Mouse (Mus musculus): Measurements from ENCODE around the gene Il12rb1. TPM values are rescaled to one million over a fixed set of nuclear protein-coding genes. Genes with fewer than 3 reads are reported as not detected.
A peak's percentile ranks its signal among the peaks of the same experiment; 100 is the strongest.

The Il12rb1 gene
- polyA plus RNA-seq, 1 experiment from 2014 or later, result 0.18 TPM

DNA sequence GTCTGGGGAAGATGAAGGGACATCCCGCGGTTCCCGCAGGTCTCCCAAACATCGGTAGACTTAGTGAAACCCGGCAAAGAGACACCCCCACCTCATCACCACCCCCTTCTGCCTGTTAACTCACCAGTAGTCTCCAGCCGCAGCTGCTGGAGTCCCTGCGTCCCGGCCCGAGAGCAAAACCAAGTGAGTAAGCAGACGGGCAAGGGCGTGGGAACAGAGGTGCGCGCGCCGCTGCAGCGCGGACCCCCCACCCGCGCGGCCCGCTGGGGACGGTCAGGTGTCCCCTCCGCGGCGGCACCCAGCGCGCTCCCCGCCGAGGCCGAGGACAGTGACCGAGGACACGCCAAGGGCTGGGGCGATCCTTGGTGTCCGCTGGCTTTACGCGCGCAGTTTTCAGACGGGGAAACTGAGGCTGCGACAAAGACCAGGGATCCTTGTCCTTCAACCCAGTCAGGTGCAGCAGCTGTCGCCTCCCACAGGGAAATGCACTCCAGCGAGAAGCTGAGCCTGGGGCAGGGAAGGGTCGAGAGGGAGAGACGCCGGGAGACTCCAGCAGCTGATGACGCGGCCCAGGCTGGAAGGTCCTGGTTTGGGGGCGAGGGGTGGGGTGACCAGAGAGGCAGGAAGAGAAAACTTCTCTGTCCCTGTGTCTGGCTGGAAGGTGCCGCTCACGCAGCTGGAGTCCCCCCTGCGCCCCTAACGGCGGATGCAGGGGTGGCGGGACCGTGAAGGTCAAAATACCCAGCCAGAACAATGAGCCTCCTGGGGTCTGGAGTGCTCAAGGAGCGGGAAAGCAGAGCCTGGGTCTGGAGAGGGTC is 54.8 kb downstream of the Il12rb1 start, which contains the start of gene Kcnn1:
Gene Kcnn1 (minus strand): TSS at position 435 of the 818 bp plus-strand sequence.
- peak within 1 kb of the TSS; percentile 22; the same call in 1 of the 2 replicates for H3K9ac ChIP-seq
- H3K4me3 ChIP-seq, result peak within 1 kb of the TSS; percentile 66
- 2% methylated on average over 55 of the region's 55 CpGs for WGBS (ENCODE audit: insufficient replicate concordance)
- H3K4me1 ChIP-seq, result peaks cover 52% of the 10 kb centered on the region
- H3K27ac ChIP-seq, result no peak within 1 kb of the TSS
- no peak for ATAC-seq
- H3K9me3 ChIP-seq (replicated peaks), result no peaks in the 10 kb centered on the region
- peaks cover 6% of the 10 kb centered on the region for H3K36me3 ChIP-seq
- peaks cover 71% of the 10 kb centered on the region for H3K27me3 ChIP-seq (replicated peaks)
- peak within 1 kb of the TSS; percentile 81 for H3K4me2 ChIP-seq

DNA sequence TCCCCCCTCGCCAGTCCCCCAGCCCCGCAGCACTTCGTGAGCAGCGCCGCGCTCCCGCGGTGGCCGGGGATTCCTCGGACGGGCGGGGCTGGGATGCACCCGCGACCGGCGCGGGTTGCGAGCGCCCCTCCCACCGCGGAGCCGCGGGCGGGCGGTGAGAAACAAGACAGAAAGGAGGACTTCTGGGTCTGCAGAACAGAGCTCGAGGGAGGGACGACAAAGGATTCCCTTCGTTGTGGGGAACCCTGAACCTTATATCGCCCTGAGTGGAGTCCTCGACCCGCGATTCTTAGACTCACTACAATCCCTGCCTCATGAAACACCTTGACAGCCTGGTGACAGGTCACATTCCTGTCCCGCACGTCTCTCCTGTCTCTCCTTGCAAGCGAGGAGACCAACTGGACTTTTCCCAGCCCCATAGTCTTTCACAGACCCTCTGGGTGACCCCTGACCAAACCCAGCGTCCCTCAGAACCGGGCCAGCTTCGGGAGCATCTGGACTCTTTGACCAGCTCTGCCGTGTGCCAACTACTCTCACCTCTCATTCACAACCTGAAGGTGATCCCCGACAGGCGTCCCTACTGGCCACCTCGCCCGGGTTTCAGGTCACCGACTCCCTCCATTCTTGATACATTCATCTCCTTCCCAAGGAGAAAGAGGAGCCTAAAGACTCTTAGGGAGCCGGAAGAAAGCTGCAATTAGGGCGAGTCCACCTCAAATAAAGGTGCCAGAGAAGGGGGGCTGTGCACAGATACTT is 55.9 kb downstream of the Il12rb1 start:
- H3K27me3 ChIP-seq (replicated peaks), result peaks cover 60% of the 10 kb centered on the region
- 2% methylated on average over 46 of the region's 46 CpGs for WGBS (ENCODE audit: insufficient replicate concordance)
- H3K4me2 ChIP-seq, result peak overlapping the region; percentile 81
- peak overlapping the region; percentile 6; the same call in 1 of the 2 replicates for H3K9ac ChIP-seq
- no peak for ATAC-seq
- peak overlapping the region; percentile 66 for H3K4me3 ChIP-seq
- H3K4me1 ChIP-seq, result peaks cover 57% of the 10 kb centered on the region
- no peak overlapping the region for H3K27ac ChIP-seq
- H3K36me3 ChIP-seq, result peaks cover 12% of the 10 kb centered on the region
- no peaks in the 10 kb centered on the region for H3K9me3 ChIP-seq (replicated peaks)

DNA sequence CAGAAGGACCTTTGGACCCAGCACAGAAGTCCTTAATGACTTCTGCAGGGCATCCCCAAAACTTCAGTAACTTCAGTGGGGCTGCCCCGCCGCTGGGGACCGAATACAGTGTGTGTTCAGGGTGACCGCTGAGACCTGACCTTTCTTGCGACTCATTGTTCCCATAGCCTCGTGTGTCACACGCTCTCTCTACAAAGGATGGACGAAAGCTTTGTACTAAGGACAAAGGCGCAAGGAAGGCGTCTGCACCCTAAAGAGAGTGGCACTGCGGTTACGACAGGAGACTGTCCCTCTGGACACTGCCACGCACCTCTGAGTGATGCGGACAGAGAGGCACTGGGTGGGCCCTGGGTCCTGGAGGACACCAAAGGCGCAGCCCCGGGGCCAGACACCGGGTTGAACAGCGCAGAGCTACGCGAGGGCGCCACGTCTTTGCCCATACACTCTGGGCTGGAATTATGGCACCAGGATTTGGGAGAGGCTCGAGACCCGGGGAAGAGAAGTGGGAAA is 56.5 kb downstream of the Il12rb1 start:
- Histone ChIP-seq H3K9me3 (replicated peaks) (no peaks in the 10 kb centered on the region), H3K36me3 (peaks cover 12% of the 10 kb centered on the region), H3K4me1 (peaks cover 63% of the 10 kb centered on the region), H3K4me3 (peak overlapping the region; percentile 66), H3K4me2 (peak overlapping the region; percentile 81), H3K9ac (peak overlapping the region; percentile 74), H3K27ac (no peak overlapping the region), H3K27me3 (replicated peaks) (peaks cover 54% of the 10 kb centered on the region)
- ATAC-seq, result no peak
- WGBS (ENCODE audit: insufficient replicate concordance), result 3% methylated on average over 24 of the region's 24 CpGs

DNA sequence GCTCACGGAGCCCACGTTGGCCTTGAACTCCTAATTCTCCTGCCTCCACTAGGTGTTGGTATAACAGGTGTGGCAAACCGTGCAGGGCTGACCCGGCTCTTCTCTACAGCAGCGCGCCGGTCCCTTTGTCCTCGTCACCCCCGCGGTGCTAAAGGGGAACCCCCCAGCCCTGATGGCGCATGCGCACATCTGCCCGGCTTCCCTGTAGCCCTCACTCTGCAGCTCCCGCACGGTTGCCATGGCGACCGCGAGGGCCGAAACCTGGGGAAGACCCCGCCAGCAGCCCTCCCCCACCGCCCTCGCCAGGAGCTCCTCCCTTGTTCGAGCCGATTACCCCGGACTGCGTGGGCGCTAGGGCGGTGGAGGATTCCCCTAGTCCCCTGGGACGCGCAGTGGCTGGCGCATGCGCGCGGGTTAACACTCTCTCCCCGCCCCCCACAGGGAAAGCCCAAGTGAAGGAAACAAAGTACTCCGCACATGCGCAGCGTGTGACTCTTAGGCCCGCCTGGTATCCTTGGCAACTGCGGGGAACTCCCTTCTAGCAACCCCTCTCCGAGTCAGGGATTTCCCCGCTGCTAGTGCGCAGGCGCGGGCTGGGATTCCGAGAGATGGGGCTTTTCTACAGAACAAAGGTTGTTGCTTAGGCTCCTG is 57.2 kb downstream of the Il12rb1 start:
- ATAC-seq, result peak; percentile 89
- H3K36me3 ChIP-seq, result peaks cover 12% of the 10 kb centered on the region
- H3K27ac ChIP-seq, result peak overlapping the region; percentile 87
- WGBS (ENCODE audit: insufficient replicate concordance), result under 1% methylated on average over 46 of the region's 46 CpGs
- H3K27me3 ChIP-seq (replicated peaks), result peaks cover 48% of the 10 kb centered on the region
- peak overlapping the region; percentile 66 for H3K4me3 ChIP-seq
- H3K9me3 ChIP-seq (replicated peaks), result no peaks in the 10 kb centered on the region
- peak overlapping the region; percentile 74 for H3K9ac ChIP-seq
- peak overlapping the region; percentile 81 for H3K4me2 ChIP-seq
- H3K4me1 ChIP-seq, result peaks cover 68% of the 10 kb centered on the region

DNA sequence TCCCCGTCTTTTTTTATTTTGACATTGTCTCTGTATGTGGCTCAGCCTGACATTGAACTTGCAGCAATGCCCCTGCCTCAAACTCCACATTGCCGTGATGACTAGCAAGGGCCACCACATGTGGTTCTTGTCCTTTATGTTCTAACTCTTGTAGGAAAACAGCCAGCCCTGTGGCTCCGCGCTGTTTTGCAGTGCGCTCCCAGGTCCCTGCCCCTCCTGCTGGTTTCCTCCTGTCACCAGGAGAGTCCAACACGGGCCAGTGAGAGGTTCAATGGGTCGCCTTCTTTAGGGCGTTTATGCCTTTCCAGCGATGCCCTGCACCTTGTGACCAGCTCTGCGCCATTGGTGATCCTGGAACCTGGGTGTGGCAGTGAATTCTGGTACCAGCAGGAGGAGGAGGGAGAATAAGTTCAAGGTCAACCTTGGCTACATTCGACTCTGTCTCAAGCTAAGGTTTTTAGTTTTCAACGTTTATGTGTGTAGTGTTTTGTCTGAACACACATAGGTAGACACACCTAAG is 57.8 kb downstream of the Il12rb1 start:
- H3K4me1 ChIP-seq, result peaks cover 72% of the 10 kb centered on the region
- peaks cover 42% of the 10 kb centered on the region for H3K27me3 ChIP-seq (replicated peaks)
- peaks cover 12% of the 10 kb centered on the region for H3K36me3 ChIP-seq
- peak overlapping the region; percentile 66 for H3K4me3 ChIP-seq
- peak overlapping the region; percentile 87 for H3K27ac ChIP-seq
- WGBS (ENCODE audit: insufficient replicate concordance), result 12% methylated on average over 12 of the region's 12 CpGs
- peak; percentile 4 for ATAC-seq
- H3K4me2 ChIP-seq, result peak overlapping the region; percentile 81
- H3K9me3 ChIP-seq (replicated peaks), result no peaks in the 10 kb centered on the region
- peak overlapping the region; percentile 52 for H3K9ac ChIP-seq

DNA sequence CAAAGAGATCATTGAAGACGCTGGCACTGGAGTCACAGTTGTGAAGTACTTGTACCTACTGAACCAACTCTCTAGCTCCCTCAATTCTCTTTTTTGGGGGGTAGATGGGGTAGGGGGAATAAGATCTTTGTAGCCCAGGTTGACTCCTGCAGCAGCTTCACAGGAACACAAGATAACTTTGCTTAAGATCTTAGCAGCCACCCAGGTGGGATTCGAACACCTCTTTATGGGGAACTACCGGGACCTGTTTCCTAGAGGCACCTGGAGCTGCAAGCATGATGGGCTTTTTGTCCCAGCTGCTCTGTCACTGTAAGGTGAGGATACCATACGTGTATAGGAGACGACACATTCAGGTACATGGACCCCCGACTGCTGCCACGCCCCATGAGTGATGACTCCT is 58.3 kb downstream of the Il12rb1 start:
- Histone ChIP-seq H3K27me3 (replicated peaks) (peaks cover 37% of the 10 kb centered on the region), H3K4me1 (peaks cover 77% of the 10 kb centered on the region), H3K4me2 (peak overlapping the region; percentile 81), H3K9me3 (replicated peaks) (no peaks in the 10 kb centered on the region), H3K36me3 (peaks cover 12% of the 10 kb centered on the region), H3K4me3 (peak overlapping the region; percentile 66; the same call in 1 of the 2 replicates), H3K27ac (peak overlapping the region; percentile 87), H3K9ac (peak overlapping the region; percentile 52; the same call in 1 of the 2 replicates)
- ATAC-seq, result no peak
- 73% methylated on average over 7 of the region's 7 CpGs for WGBS (ENCODE audit: insufficient replicate concordance)

DNA sequence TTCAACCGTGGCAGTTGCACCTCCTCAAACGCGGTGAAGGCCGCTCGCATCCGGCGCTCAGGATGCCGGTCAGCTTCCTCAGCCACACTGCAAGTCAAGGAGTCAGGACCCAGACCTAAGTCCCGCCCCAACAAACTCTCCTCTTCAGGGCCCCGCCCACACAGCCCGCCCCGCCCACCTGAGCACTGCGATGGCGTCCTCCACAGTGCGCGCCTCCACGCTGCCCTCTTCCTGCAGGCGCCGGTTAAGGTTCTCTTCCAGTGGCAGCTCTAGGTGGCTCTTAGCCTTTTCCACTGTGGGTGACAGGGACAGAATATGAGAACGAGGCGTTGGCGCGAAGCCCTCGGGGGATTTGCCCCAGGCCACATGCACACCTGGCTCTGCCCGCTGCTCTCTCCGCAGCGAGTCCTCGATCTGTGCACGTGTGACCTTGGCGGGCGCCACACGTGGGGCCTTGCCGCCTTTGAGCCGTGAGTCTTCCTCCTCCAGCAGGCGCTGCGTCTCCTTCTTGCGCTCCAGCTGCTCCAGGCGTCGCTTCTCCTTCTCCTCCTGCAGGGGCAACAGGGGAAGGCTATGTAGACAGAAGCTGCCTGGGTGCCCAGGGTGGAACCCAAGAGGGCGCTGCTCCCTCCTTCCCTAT is 60.4 kb downstream of the Il12rb1 start:
- Histone ChIP-seq H3K27ac (peak overlapping the region; percentile 34), H3K36me3 (peaks cover 12% of the 10 kb centered on the region), H3K27me3 (replicated peaks) (peaks cover 16% of the 10 kb centered on the region), H3K4me2 (peak overlapping the region; percentile 58), H3K4me1 (peaks cover 76% of the 10 kb centered on the region), H3K9me3 (replicated peaks) (no peaks in the 10 kb centered on the region), H3K4me3 (peak overlapping the region; percentile 25), H3K9ac (peak overlapping the region; percentile 42; the same call in 1 of the 2 replicates)
- ATAC-seq, result 0 out of 2 replicates have a peak, but pooled peaks have one; percentile 14
- WGBS (ENCODE audit: insufficient replicate concordance), result 37% methylated on average over 40 of the region's 40 CpGs

DNA sequence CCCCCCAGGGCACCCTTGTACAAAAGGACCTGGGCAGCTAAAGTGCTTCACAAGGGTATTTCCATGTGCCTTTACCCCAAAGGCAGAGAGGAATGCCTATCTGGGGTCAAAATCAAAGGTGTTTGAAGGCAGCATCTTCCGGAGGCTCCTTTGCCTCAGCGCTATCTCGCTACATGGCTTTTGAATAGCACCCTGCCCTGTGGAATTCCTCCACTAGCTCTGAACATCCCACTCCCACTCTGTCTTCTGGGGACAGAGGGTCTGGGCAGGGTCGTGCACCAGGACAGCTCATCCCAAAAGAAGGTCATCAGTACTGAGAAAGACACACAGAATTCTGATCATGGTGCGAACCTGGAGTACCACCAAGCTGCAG is 60.9 kb downstream of the Il12rb1 start:
- Histone ChIP-seq H3K4me2 (peak overlapping the region; percentile 58), H3K9ac (0 out of 2 replicates have a peak overlapping the region, but pooled peaks have one; percentile 1), H3K4me3 (peak overlapping the region; percentile 25; the same call in 1 of the 2 replicates), H3K9me3 (replicated peaks) (no peaks in the 10 kb centered on the region), H3K4me1 (peaks cover 76% of the 10 kb centered on the region), H3K27me3 (replicated peaks) (peaks cover 11% of the 10 kb centered on the region), H3K36me3 (peaks cover 12% of the 10 kb centered on the region), H3K27ac (peak overlapping the region; percentile 34)
- WGBS (ENCODE audit: insufficient replicate concordance), result 51% methylated on average over 5 of the region's 5 CpGs
- no peak for ATAC-seq

DNA sequence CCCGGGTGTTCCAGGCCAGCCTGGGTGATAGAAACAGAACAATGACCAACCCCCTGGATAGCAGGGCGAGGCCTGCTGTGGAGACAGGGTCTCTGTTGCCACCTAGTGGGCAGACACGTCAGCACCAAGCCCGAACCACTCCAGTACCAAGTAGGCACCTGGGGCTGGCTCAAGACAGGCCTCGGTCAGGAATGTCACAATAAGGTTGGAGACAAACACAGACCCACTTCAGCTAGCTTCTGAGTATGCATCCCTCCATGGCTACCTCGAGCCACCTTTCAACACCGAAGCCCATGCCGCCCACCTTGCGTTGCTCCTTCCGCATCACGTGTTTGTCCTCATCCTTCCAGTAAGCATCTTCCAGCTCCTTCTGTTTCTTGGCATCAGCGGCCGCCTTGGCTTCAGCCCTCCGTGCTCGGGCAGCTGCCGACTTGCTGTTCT is 61.4 kb downstream of the Il12rb1 start:
- H3K4me1 ChIP-seq, result peaks cover 73% of the 10 kb centered on the region
- H3K4me2 ChIP-seq, result peak overlapping the region; percentile 58; the same call in 1 of the 2 replicates
- H3K27me3 ChIP-seq (replicated peaks), result peaks cover 7% of the 10 kb centered on the region
- WGBS (ENCODE audit: insufficient replicate concordance), result 50% methylated on average over 16 of the region's 16 CpGs
- H3K9ac ChIP-seq, result 0 out of 2 replicates have a peak overlapping the region, but pooled peaks have one; percentile 1
- peak overlapping the region; percentile 11; the same call in 1 of the 2 replicates for H3K27ac ChIP-seq
- H3K36me3 ChIP-seq, result peaks cover 12% of the 10 kb centered on the region
- H3K4me3 ChIP-seq, result no peak overlapping the region
- no peak for ATAC-seq
- no peaks in the 10 kb centered on the region for H3K9me3 ChIP-seq (replicated peaks)
